Comparison of ENCODE assay signal across 8 mouse cellular contexts in the genomic region with DNA sequence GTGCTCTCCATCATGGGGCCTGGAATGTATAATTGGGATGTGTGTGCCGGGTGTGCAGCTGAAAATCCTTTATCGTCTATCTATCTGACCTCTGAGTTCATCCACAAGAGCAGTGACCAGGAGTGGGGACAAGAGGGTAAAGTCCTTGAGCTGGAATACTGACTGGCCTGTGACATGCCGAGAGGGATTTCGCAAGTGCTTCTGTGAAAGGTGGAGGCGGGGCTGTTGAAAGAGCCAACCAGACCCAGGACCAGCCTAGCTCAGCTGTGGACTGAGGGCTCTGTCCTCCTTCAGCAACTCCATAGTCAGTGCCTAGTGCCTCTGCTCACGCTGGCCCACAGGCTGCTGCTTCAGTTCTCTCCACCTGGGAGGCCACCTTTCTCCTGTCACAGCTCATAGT. TPM values are rescaled to one million over a fixed set of nuclear protein-coding genes. Genes with fewer than 3 reads are reported as not detected.
A peak's percentile ranks its signal among the peaks of the same experiment; 100 is the strongest.
DNase-seq lines count a peak whose midpoint lies in the region; ATAC-seq lines count a peak whose summit lies in the region.

No protein-coding gene starts in this region.

- no peak overlapping the region for H3K4me3 ChIP-seq in forebrain, embryonic 11.5 days (ENCODE audit: low read depth, low read length)
- H3K4me3 ChIP-seq in forebrain, embryonic 13.5 days: no peak overlapping the region
- no peak overlapping the region for H3K4me3 ChIP-seq in liver, embryonic 12.5 days

- no peaks in the 10 kb centered on the region for H3K9me3 ChIP-seq in forebrain, embryonic 11.5 days (ENCODE audit: control insufficient read depth, low read length)
- H3K9me3 ChIP-seq in forebrain, embryonic 13.5 days (replicated peaks): no peaks in the 10 kb centered on the region
- no peaks in the 10 kb centered on the region for H3K9me3 ChIP-seq in liver, embryonic 12.5 days (replicated peaks)

- no peak for DNase-seq in forebrain, embryonic 11.5 days (ENCODE audit: low spot score)
- DNase-seq in ZHBTc4 (ENCODE audit: low read depth, low spot score): peak; percentile 48
- DNase-seq in heart, postnatal 10 days: peak; percentile 57 to 62
- no peak for DNase-seq in spleen, postnatal 36 days (ENCODE audit: low spot score in 2 of 2)
- no peak for DNase-seq in testis, postnatal 14 days (ENCODE audit: low spot score)
- DNase-seq in B cell, adult 2 months: no peak

- H3K27me3 ChIP-seq in forebrain, embryonic 11.5 days (ENCODE audit: control insufficient read depth, insufficient read depth, low read length): no peaks in the 10 kb centered on the region
- H3K27me3 ChIP-seq in forebrain, embryonic 13.5 days: no peaks in the 10 kb centered on the region
- no peaks in the 10 kb centered on the region for H3K27me3 ChIP-seq in liver, embryonic 12.5 days (replicated peaks)

- no peak for ATAC-seq in forebrain, embryonic 11.5 days (replicated peaks; ENCODE audit: low FRiP score)
- no peak for ATAC-seq in forebrain, embryonic 13.5 days
- ATAC-seq in liver, embryonic 12.5 days: peak; percentile 5

- no peak overlapping the region for H3K4me2 ChIP-seq in forebrain, embryonic 11.5 days (ENCODE audit: low read depth, low read length, severe bottlenecking)
- H3K4me2 ChIP-seq in forebrain, embryonic 13.5 days: no peak overlapping the region
- peak overlapping the region; percentile 38 for H3K4me2 ChIP-seq in liver, embryonic 12.5 days

- intact Hi-C loops in heart, postnatal 10 days (cut with DNase I): no loop called here

- 0 out of 2 replicates have a peak overlapping the region, but pooled peaks have one; percentile 6 for H3K9ac ChIP-seq in forebrain, embryonic 11.5 days (ENCODE audit: low read length)
- no peak overlapping the region; the same call in 1 of the 2 replicates for H3K9ac ChIP-seq in forebrain, embryonic 13.5 days
- H3K9ac ChIP-seq in liver, embryonic 12.5 days: 0 out of 2 replicates have a peak overlapping the region, but pooled peaks have one; percentile 30

- 30% methylated on average over 6 of the region's 6 CpGs for WGBS in forebrain, embryonic 11.5 days
- WGBS in forebrain, embryonic 13.5 days: 38% methylated on average over 6 of the region's 6 CpGs
- WGBS in liver, embryonic 12.5 days (ENCODE audit: insufficient replicate concordance): 56% methylated on average over 6 of the region's 6 CpGs

- peaks cover 8% of the 10 kb centered on the region; the same call in 1 of the 2 replicates for H3K4me1 ChIP-seq in forebrain, embryonic 11.5 days (replicated peaks; ENCODE audit: control insufficient read depth, insufficient read depth, low read length)
- H3K4me1 ChIP-seq in forebrain, embryonic 13.5 days: peaks cover 32% of the 10 kb centered on the region
- H3K4me1 ChIP-seq in liver, embryonic 12.5 days: peaks cover 56% of the 10 kb centered on the region

- peaks cover 9% of the 10 kb centered on the region; the same call in 1 of the 2 replicates for H3K36me3 ChIP-seq in forebrain, embryonic 11.5 days (ENCODE audit: control insufficient read depth, insufficient read depth, low read length)
- peaks cover 43% of the 10 kb centered on the region for H3K36me3 ChIP-seq in forebrain, embryonic 13.5 days (ENCODE audit: poor library complexity, severe bottlenecking)
- peaks cover 58% of the 10 kb centered on the region for H3K36me3 ChIP-seq in liver, embryonic 12.5 days

- no peak overlapping the region for H3K27ac ChIP-seq in forebrain, embryonic 11.5 days (ENCODE audit: low read depth, low read length)
- H3K27ac ChIP-seq in forebrain, embryonic 13.5 days: no peak overlapping the region
- peak overlapping the region; percentile 65 for H3K27ac ChIP-seq in liver, embryonic 12.5 days

RNA-seq across cellular contexts. Expression of a gene that starts 4.0 kb away (rescaled TPM):
- polyA plus RNA-seq in forebrain, embryonic 11.5 days (2014; fragmentation: Nextera tagmentation; extraction: Ambion mirVana): 111 and 122 TPM in 2 replicates
- polyA plus RNA-seq in forebrain, embryonic 13.5 days (2015; fragmentation: Nextera tagmentation; extraction: Ambion mirVana): 98.4 and 103 TPM in 2 replicates
- 10 to 100 TPM; 58.4 to 65.6 TPM for total RNA-seq in heart, postnatal 10 days (2021)
- polyA plus RNA-seq in liver, embryonic 12.5 days (2016; fragmentation: Nextera tagmentation; extraction: Ambion mirVana): 134 and 135 TPM in 2 replicates

RNA-seq across cellular contexts. Expression of a gene that starts 11.6 kb away (rescaled TPM):
- 1.3 and 1.5 TPM in 2 replicates for polyA plus RNA-seq in forebrain, embryonic 11.5 days (2014; fragmentation: Nextera tagmentation; extraction: Ambion mirVana)
- 0.52 and 1.1 TPM in 2 replicates for polyA plus RNA-seq in forebrain, embryonic 13.5 days (2015; fragmentation: Nextera tagmentation; extraction: Ambion mirVana)
- total RNA-seq in heart, postnatal 10 days (2021): under 1 TPM; 0.37 to 0.38 TPM
- 3.1 and 4.6 TPM in 2 replicates for polyA plus RNA-seq in liver, embryonic 12.5 days (2016; fragmentation: Nextera tagmentation; extraction: Ambion mirVana)

RNA-seq across cellular contexts. Expression of a gene that starts 36.7 kb away (rescaled TPM):
- polyA plus RNA-seq in forebrain, embryonic 11.5 days (2014; fragmentation: Nextera tagmentation; extraction: Ambion mirVana): 26.4 and 28.5 TPM in 2 replicates
- 28.4 and 32.7 TPM in 2 replicates for polyA plus RNA-seq in forebrain, embryonic 13.5 days (2015; fragmentation: Nextera tagmentation; extraction: Ambion mirVana)
- total RNA-seq in heart, postnatal 10 days (2021): 10 to 100 TPM; 28.8 to 35.2 TPM
- 11.8 and 12.1 TPM in 2 replicates for polyA plus RNA-seq in liver, embryonic 12.5 days (2016; fragmentation: Nextera tagmentation; extraction: Ambion mirVana)

RNA-seq across cellular contexts. Expression of a gene that starts 37.4 kb away (rescaled TPM):
- polyA plus RNA-seq in forebrain, embryonic 11.5 days (2014; fragmentation: Nextera tagmentation; extraction: Ambion mirVana): 34.2 and 35.4 TPM in 2 replicates
- 39.6 and 40.0 TPM in 2 replicates for polyA plus RNA-seq in forebrain, embryonic 13.5 days (2015; fragmentation: Nextera tagmentation; extraction: Ambion mirVana)
- total RNA-seq in heart, postnatal 10 days (2021): 10 to 100 TPM; 27.7 TPM
- polyA plus RNA-seq in liver, embryonic 12.5 days (2016; fragmentation: Nextera tagmentation; extraction: Ambion mirVana): 18.8 and 22.5 TPM in 2 replicates

RNA-seq across cellular contexts. Expression of a gene that starts 38.5 kb away (rescaled TPM):
- polyA plus RNA-seq in forebrain, embryonic 11.5 days (2014; fragmentation: Nextera tagmentation; extraction: Ambion mirVana): 74.9 and 76.7 TPM in 2 replicates
- polyA plus RNA-seq in forebrain, embryonic 13.5 days (2015; fragmentation: Nextera tagmentation; extraction: Ambion mirVana): 45.4 and 51.8 TPM in 2 replicates
- 10 to 100 TPM; 16.2 to 18.2 TPM for total RNA-seq in heart, postnatal 10 days (2021)
- polyA plus RNA-seq in liver, embryonic 12.5 days (2016; fragmentation: Nextera tagmentation; extraction: Ambion mirVana): 31.0 and 31.6 TPM in 2 replicates

Comparison
In these comparisons a context has a peak if more than half of its experiments do, and no peak if none do; other contexts are left out.
1. DNase-seq: peak in ZHBTc4 (single experiment) and heart, postnatal 10 days (2 of 2); none in forebrain, embryonic 11.5 days (single experiment), spleen, postnatal 36 days (0 of 2), testis, postnatal 14 days (single experiment) and B cell, adult 2 months (0 of 2).